Mouse (Mus musculus): Measurements from ENCODE around the gene Stx1b. TPM values are rescaled to one million over a fixed set of nuclear protein-coding genes. Genes with fewer than 3 reads are reported as not detected.
A peak's percentile ranks its signal among the peaks of the same experiment; 100 is the strongest.

Gene Stx1b
- total and polyA plus RNA-seq, 3 experiments = 0.02 to 0.16 (median 0.15) TPM

- peak; percentile 56 for DNase-seq (ENCODE audit: low spot score)
- peaks cover 49% of the 10 kb centered on the region for H3K36me3 ChIP-seq (replicated peaks)
- no peaks in the 10 kb centered on the region for H3K9me3 ChIP-seq (replicated peaks)
- H3K4me3 ChIP-seq (ENCODE audit: low read depth, low read length) = no peak overlapping the region
- H3K4me1 ChIP-seq (ENCODE audit: insufficient read depth, low read depth, low read length) = peaks cover 78% of the 10 kb centered on the region
- no peak for TF ChIP-seq GATA2 (IDR thresholded peaks at IDR 0.05; ENCODE audit: borderline replicate concordance, low read depth, low read length)
- TF ChIP-seq CTCF (IDR thresholded peaks at IDR 0.05; ENCODE audit: low read depth, low read length) = peak; percentile 83
- no peaks in the 10 kb centered on the region for H3K27me3 ChIP-seq (ENCODE audit: insufficient read depth, low read length)
- ATAC-seq (ENCODE audit: extremely low read depth, insufficient number of reproducible peaks, low FRiP score, poor library complexity, severe bottlenecking) = no peak
Measured at GRCm38 (mm10) chr7:127773664-127774384, 50.5 kb downstream of the Stx1b start.

- H3K36me3 ChIP-seq (replicated peaks) = peaks cover 52% of the 10 kb centered on the region
- no peak for DNase-seq (ENCODE audit: low spot score)
- TF ChIP-seq GATA2 (IDR thresholded peaks at IDR 0.05; ENCODE audit: borderline replicate concordance, low read depth, low read length) (no peak), GATA1 (IDR thresholded peaks at IDR 0.05; ENCODE audit: borderline replicate concordance, low read length) (no peak), CTCF (IDR thresholded peaks at IDR 0.05; ENCODE audit: low read depth, low read length) (no peak), POLR2AphosphoS5 (IDR thresholded peaks at IDR 0.05; ENCODE audit: insufficient replicate concordance, low read depth, low read length) (no peak), TAL1 (conservative IDR thresholded peaks at IDR 0.05; ENCODE audit: low read depth, low read length) (no peak)
- no peaks in the 10 kb centered on the region for H3K9me3 ChIP-seq (replicated peaks)
- H3K27me3 ChIP-seq (ENCODE audit: insufficient read depth, low read length) = no peaks in the 10 kb centered on the region
- no peak for ATAC-seq (ENCODE audit: extremely low read depth, insufficient number of reproducible peaks, low FRiP score, poor library complexity, severe bottlenecking)
- H3K4me1 ChIP-seq (ENCODE audit: insufficient read depth, low read depth, low read length) = peaks cover 79% of the 10 kb centered on the region
- H3K4me3 ChIP-seq (ENCODE audit: low read depth, low read length) = no peak overlapping the region
Measured at GRCm38 (mm10) chr7:127772557-127772956, 51.8 kb downstream of the Stx1b start.

- Histone ChIP-seq H3K36me3 (replicated peaks) (peaks cover 56% of the 10 kb centered on the region), H3K27me3 (ENCODE audit: insufficient read depth, low read length) (no peaks in the 10 kb centered on the region), H3K9me3 (replicated peaks) (no peaks in the 10 kb centered on the region), H3K4me3 (ENCODE audit: low read depth, low read length) (no peak overlapping the region), H3K4me1 (ENCODE audit: insufficient read depth, low read depth, low read length) (peaks cover 84% of the 10 kb centered on the region)
- TF ChIP-seq CTCF (IDR thresholded peaks at IDR 0.05; ENCODE audit: low read depth, low read length) = no peak
- no peak for TF ChIP-seq GATA2 (IDR thresholded peaks at IDR 0.05; ENCODE audit: borderline replicate concordance, low read depth, low read length)
- TF ChIP-seq TAL1 (conservative IDR thresholded peaks at IDR 0.05; ENCODE audit: low read depth, low read length) = no peak
- TF ChIP-seq GATA1 (IDR thresholded peaks at IDR 0.05; ENCODE audit: borderline replicate concordance, low read length) = no peak
- TF ChIP-seq POLR2AphosphoS5 (IDR thresholded peaks at IDR 0.05; ENCODE audit: insufficient replicate concordance, low read depth, low read length) = no peak
- DNase-seq (ENCODE audit: low spot score) (no peak), ATAC-seq (ENCODE audit: extremely low read depth, insufficient number of reproducible peaks, low FRiP score, poor library complexity, severe bottlenecking) (no peak)
Measured at GRCm38 (mm10) chr7:127772080-127772479, 52.3 kb downstream of the Stx1b start.

GRCm38 (mm10) chr7:127771262-127771661 lies 53.1 kb downstream of the Stx1b start:
- Histone ChIP-seq H3K36me3 (replicated peaks) (peaks cover 61% of the 10 kb centered on the region), H3K4me3 (ENCODE audit: low read depth, low read length) (peak overlapping the region; percentile 84; the same call in 1 of the 2 replicates), H3K9me3 (replicated peaks) (no peaks in the 10 kb centered on the region), H3K27me3 (ENCODE audit: insufficient read depth, low read length) (no peaks in the 10 kb centered on the region), H3K4me1 (ENCODE audit: insufficient read depth, low read depth, low read length) (peaks cover 89% of the 10 kb centered on the region)
- TF ChIP-seq POLR2AphosphoS5 (IDR thresholded peaks at IDR 0.05; ENCODE audit: insufficient replicate concordance, low read depth, low read length) (no peak), GATA1 (IDR thresholded peaks at IDR 0.05; ENCODE audit: borderline replicate concordance, low read length) (no peak), TAL1 (conservative IDR thresholded peaks at IDR 0.05; ENCODE audit: low read depth, low read length) (no peak), GATA2 (IDR thresholded peaks at IDR 0.05; ENCODE audit: borderline replicate concordance, low read depth, low read length) (no peak), CTCF (IDR thresholded peaks at IDR 0.05; ENCODE audit: low read depth, low read length) (no peak)
- no peak for ATAC-seq (ENCODE audit: extremely low read depth, insufficient number of reproducible peaks, low FRiP score, poor library complexity, severe bottlenecking)
- DNase-seq (ENCODE audit: low spot score) = no peak

GRCm38 (mm10) chr7:127770039-127770905 lies 54.1 kb downstream of the Stx1b start:
- Histone ChIP-seq H3K4me3 (ENCODE audit: low read depth, low read length) (peak overlapping the region; percentile 84), H3K4me1 (ENCODE audit: insufficient read depth, low read depth, low read length) (peaks cover 89% of the 10 kb centered on the region), H3K27me3 (ENCODE audit: insufficient read depth, low read length) (no peaks in the 10 kb centered on the region), H3K9me3 (replicated peaks) (no peaks in the 10 kb centered on the region), H3K36me3 (replicated peaks) (peaks cover 66% of the 10 kb centered on the region)
- DNase-seq (ENCODE audit: low spot score) (peak; percentile 58), ATAC-seq (ENCODE audit: extremely low read depth, insufficient number of reproducible peaks, low FRiP score, poor library complexity, severe bottlenecking) (no peak)
- no peak for TF ChIP-seq CTCF (IDR thresholded peaks at IDR 0.05; ENCODE audit: low read depth, low read length)
- no peak for TF ChIP-seq POLR2AphosphoS5 (IDR thresholded peaks at IDR 0.05; ENCODE audit: insufficient replicate concordance, low read depth, low read length)
- no peak for TF ChIP-seq GATA1 (IDR thresholded peaks at IDR 0.05; ENCODE audit: borderline replicate concordance, low read length)
- TF ChIP-seq TAL1 (conservative IDR thresholded peaks at IDR 0.05; ENCODE audit: low read depth, low read length) = no peak
- TF ChIP-seq GATA2 (IDR thresholded peaks at IDR 0.05; ENCODE audit: borderline replicate concordance, low read depth, low read length) = no peak

- no peaks in the 10 kb centered on the region for H3K9me3 ChIP-seq (replicated peaks)
- ATAC-seq (ENCODE audit: extremely low read depth, insufficient number of reproducible peaks, low FRiP score, poor library complexity, severe bottlenecking) = peak; percentile 43
- peak; percentile 89 for DNase-seq (ENCODE audit: low spot score)
- TF ChIP-seq POLR2AphosphoS5 (IDR thresholded peaks at IDR 0.05; ENCODE audit: insufficient replicate concordance, low read depth, low read length) = no peak
- no peak for TF ChIP-seq TAL1 (conservative IDR thresholded peaks at IDR 0.05; ENCODE audit: low read depth, low read length)
- TF ChIP-seq GATA1 (IDR thresholded peaks at IDR 0.05; ENCODE audit: borderline replicate concordance, low read length) = no peak
- no peak for TF ChIP-seq CTCF (IDR thresholded peaks at IDR 0.05; ENCODE audit: low read depth, low read length)
- TF ChIP-seq GATA2 (IDR thresholded peaks at IDR 0.05; ENCODE audit: borderline replicate concordance, low read depth, low read length) = no peak
- H3K36me3 ChIP-seq (replicated peaks) = peaks cover 66% of the 10 kb centered on the region
- H3K4me3 ChIP-seq (ENCODE audit: low read depth, low read length) = peak within 1 kb of the TSS; percentile 84
- no peaks in the 10 kb centered on the region for H3K27me3 ChIP-seq (ENCODE audit: insufficient read depth, low read length)
- peaks cover 84% of the 10 kb centered on the region for H3K4me1 ChIP-seq (ENCODE audit: insufficient read depth, low read depth, low read length)
Measured at GRCm38 (mm10) chr7:127769651-127770038, 54.7 kb downstream of the Stx1b start, which contains the start of gene Orai3. Gene Orai3 (plus strand): TSS chr7:127769815.
